20 mouse cellular contexts compared by ENCODE assay signal in the genomic region with DNA sequence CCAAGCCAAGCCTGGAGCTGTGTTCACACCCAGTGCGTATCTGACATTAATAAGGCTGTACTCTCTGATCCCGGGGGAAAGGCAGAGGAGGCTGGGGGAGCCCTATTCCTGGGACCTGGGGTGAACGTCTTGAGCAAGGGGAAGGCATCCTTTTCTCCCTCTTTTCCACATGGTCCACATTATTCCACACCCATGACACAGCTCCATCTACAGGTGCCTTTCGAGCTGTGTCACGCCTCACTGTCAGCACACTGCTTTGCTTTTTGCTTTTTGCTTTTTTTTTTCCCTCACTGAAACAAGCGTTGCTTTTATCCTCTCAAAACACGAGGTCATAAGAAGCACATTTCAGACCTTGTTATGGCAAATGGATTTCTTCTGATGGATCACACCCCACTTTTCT. TPM values are rescaled to one million over a fixed set of nuclear protein-coding genes. Genes with fewer than 3 reads are reported as not detected.
DNase-seq lines count a peak whose midpoint lies in the region; ATAC-seq and TF ChIP-seq lines count a peak whose summit lies in the region.
"Had no signal": no experiment of that assay in that cellular context is flagged by ENCODE, and none has a peak within 500 bp of the region (broad histone marks: within the 10 kb centered on the region; RNA-seq: fewer than 3 reads in every experiment).

No protein-coding gene starts in this region.

- TF ChIP-seq POLR2A in ES-Bruce4 (IDR thresholded peaks at IDR 0.05; ENCODE audit: insufficient read depth, low read length) = no peak

- no peak overlapping the region for H3K9ac ChIP-seq in ES-Bruce4 (ENCODE audit: low read depth, poor library complexity, severe bottlenecking)
- H3K9ac ChIP-seq: embryonic facial prominence, embryonic 13.5 days; heart, embryonic 13.5 days; liver, embryonic 12.5 days; neural tube, embryonic 13.5 days; stomach, embryonic 15.5 days had no signal

- no peaks in the 10 kb centered on the region for H3K36me3 ChIP-seq in ES-Bruce4 (ENCODE audit: control insufficient read depth, insufficient read depth, low read length, poor library complexity, severe bottlenecking)
- H3K36me3 ChIP-seq: embryonic facial prominence, embryonic 13.5 days; heart, embryonic 13.5 days; hindbrain, embryonic 10.5 days; liver, embryonic 12.5 days; neural tube, embryonic 13.5 days; stomach, embryonic 15.5 days had no signal

- intact Hi-C loops in left cerebral cortex, adult 2 months (cut with DNase I) = no loop called here
- intact Hi-C loops in left cerebral cortex, postnatal 36 days (cut with DNase I) = no loop called here

- H3K9me3 ChIP-seq in ES-Bruce4 (replicated peaks; ENCODE audit: control insufficient read depth, insufficient read depth, low read length, poor library complexity, severe bottlenecking) = no peaks in the 10 kb centered on the region
- H3K9me3 ChIP-seq: embryonic facial prominence, embryonic 13.5 days; heart, embryonic 13.5 days; hindbrain, embryonic 10.5 days; liver, embryonic 12.5 days; neural tube, embryonic 13.5 days; stomach, embryonic 15.5 days had no signal

- DNase-seq in frontal cortex, adult 2 months (ENCODE audit: extremely low spot score in 1 of 2, low spot score in 1 of 2) = no peak
- DNase-seq in left cerebral cortex, adult 2 months (ENCODE audit: extremely low spot score in 1 of 2, low spot score in 2 of 2) = no peak
- DNase-seq in left cerebral cortex, postnatal 36 days (ENCODE audit: low spot score in 2 of 2) = no peak
- DNase-seq in Muller cell, postnatal 12 days (ENCODE audit: inconsistent ontology term) = peak; percentile 17
- DNase-seq in spleen, adult 18-20 months = no peak
- DNase-seq: adrenal gland, postnatal 25 days; gastrocnemius, postnatal 36 days; kidney, adult 11 months; kidney, postnatal 25 days; left cerebral cortex, postnatal 4 days; lung, postnatal 36 days; thymus, postnatal 14 days had no signal

- no peaks in the 10 kb centered on the region for H3K27me3 ChIP-seq in ES-Bruce4 (ENCODE audit: control insufficient read depth, insufficient read depth, low read length, poor library complexity, severe bottlenecking)
- H3K27me3 ChIP-seq: embryonic facial prominence, embryonic 13.5 days; heart, embryonic 13.5 days; liver, embryonic 12.5 days; neural tube, embryonic 13.5 days; stomach, embryonic 15.5 days had no signal

- ATAC-seq in frontal cortex, adult (ENCODE audit: low TSS enrichment) = peak; percentile 94
- ATAC-seq: liver, embryonic 12.5 days had no signal

- H3K27ac ChIP-seq in left cerebral cortex, adult 2 months = no peak overlapping the region
- no peak overlapping the region for H3K27ac ChIP-seq in ES-Bruce4 (ENCODE audit: insufficient read depth, low read length)
- H3K27ac ChIP-seq: embryonic facial prominence, embryonic 13.5 days; heart, embryonic 13.5 days; hindbrain, embryonic 10.5 days; liver, embryonic 12.5 days; neural tube, embryonic 13.5 days; stomach, embryonic 15.5 days had no signal

- H3K4me1 ChIP-seq in ES-Bruce4 (ENCODE audit: control insufficient read depth, insufficient read depth, low read length) = peaks cover 7% of the 10 kb centered on the region
- H3K4me1 ChIP-seq: neural tube, embryonic 13.5 days; stomach, embryonic 15.5 days had no signal

- no peak for TF ChIP-seq EP300 in ES-Bruce4 (IDR thresholded peaks at IDR 0.05; ENCODE audit: insufficient read depth, low read depth, low read length)

- no peak overlapping the region for H3K4me3 ChIP-seq in left cerebral cortex, adult 2 months
- H3K4me3 ChIP-seq in ES-Bruce4 (ENCODE audit: low read depth, low read length) = no peak overlapping the region
- H3K4me3 ChIP-seq: embryonic facial prominence, embryonic 13.5 days; heart, embryonic 13.5 days; hindbrain, embryonic 10.5 days; liver, embryonic 12.5 days; neural tube, embryonic 13.5 days; stomach, embryonic 15.5 days had no signal

- TF ChIP-seq CTCF in left cerebral cortex, adult 2 months (IDR thresholded peaks at IDR 0.05) = peak; percentile 35; the same call in 1 of the 2 replicates
- peak; percentile 38 for TF ChIP-seq CTCF in ES-Bruce4 (IDR thresholded peaks at IDR 0.05; ENCODE audit: low read depth, low read length)

RNA-seq across cellular contexts. Expression of gene Tiam1, which starts 11.5 kb away (rescaled TPM):
- polyA plus RNA-seq in frontal cortex, adult 2 months (2012; rRNA removed) = 43.7 and 49.1 TPM in 2 replicates
- total RNA-seq in left cerebral cortex, adult 2 months (2021) = 100 to 1,000 TPM; 107 to 120 TPM
- total RNA-seq in left cerebral cortex, postnatal 36 days (2021) = 100 to 1,000 TPM in 1 of 2 experiments, 10 to 100 TPM in 1; 96.9 to 124 TPM
- polyA plus RNA-seq in ES-Bruce4 (2011; ENCODE audit: insufficient read depth, insufficient read length, low read depth, missing spikeins) = 22.4 and 24.4 TPM in 2 replicates
